Mouse (Mus musculus): ENCODE measurements at regions not wholly inside any gene's neighbourhood (a gene's known extent, or its start where the extent isn't known, plus 50 kb on each side); places are given as distances from the start of the nearest gene placed in this dataset.
A peak's percentile ranks its signal among the peaks of the same experiment; 100 is the strongest.

GRCm38 (mm10) chr13:84939695-84940094, 249.5 kb upstream of the Ccnh start:
- no peak overlapping the region for H3K27ac ChIP-seq (ENCODE audit: insufficient read depth, low read depth, low read length, poor library complexity, severe bottlenecking)
- no peaks in the 10 kb centered on the region for H3K4me1 ChIP-seq (ENCODE audit: control insufficient read depth in 2 of 2, insufficient read depth in 2 of 2, low read length in 2 of 2, poor library complexity in 1 of 2)
- in situ Hi-C loops (cut with MboI; ENCODE audit: low sequenced_read_pairs in 2 of 2, unreplicated experiment in 2 of 2) = no loop called here
- H3K9me3 ChIP-seq (ENCODE audit: control insufficient read depth, insufficient read depth, low read depth, low read length) = no peaks in the 10 kb centered on the region
- no peak for DNase-seq (ENCODE audit: low read depth, low spot score)
- H3K36me3 ChIP-seq (ENCODE audit: control insufficient read depth, insufficient read depth, low read length, poor library complexity, severe bottlenecking) = no peaks in the 10 kb centered on the region
- no peak overlapping the region for H3K9ac ChIP-seq (ENCODE audit: insufficient read depth, low read depth, low read length, poor library complexity, severe bottlenecking)
- TF ChIP-seq ZC3H11A (IDR thresholded peaks at IDR 0.05; ENCODE audit: borderline replicate concordance, low read depth, low read length) = no peak
- TF ChIP-seq HCFC1 (IDR thresholded peaks at IDR 0.05; ENCODE audit: borderline replicate concordance, insufficient read depth, low read length) = no peak
- TF ChIP-seq CHD2 (IDR thresholded peaks at IDR 0.05; ENCODE audit: low read depth, low read length) = no peak
- no peak for TF ChIP-seq ZNF384 (IDR thresholded peaks at IDR 0.05; ENCODE audit: low read depth, low read length)
- no peak for TF ChIP-seq MAFK (IDR thresholded peaks at IDR 0.05; ENCODE audit: insufficient read depth, low read depth, low read length)
- no peak overlapping the region for H3K4me3 ChIP-seq (ENCODE audit: insufficient read depth in 1 of 2, low read depth in 1 of 2, low read length in 2 of 2, poor library complexity in 1 of 2, severe bottlenecking in 1 of 2)

- no peak overlapping the region for H3K9ac ChIP-seq (ENCODE audit: insufficient read depth, low read depth, low read length, poor library complexity, severe bottlenecking)
- H3K4me1 ChIP-seq (ENCODE audit: control insufficient read depth in 2 of 2, insufficient read depth in 2 of 2, low read length in 2 of 2, poor library complexity in 1 of 2) = no peaks in the 10 kb centered on the region
- H3K27ac ChIP-seq (ENCODE audit: insufficient read depth, low read depth, low read length, poor library complexity, severe bottlenecking) = no peak overlapping the region
- H3K9me3 ChIP-seq (ENCODE audit: control insufficient read depth, insufficient read depth, low read depth, low read length) = no peaks in the 10 kb centered on the region
- DNase-seq (ENCODE audit: low read depth, low spot score) = no peak
- no peak overlapping the region for H3K4me3 ChIP-seq (ENCODE audit: insufficient read depth in 1 of 2, low read depth in 1 of 2, low read length in 2 of 2, poor library complexity in 1 of 2, severe bottlenecking in 1 of 2)
- in situ Hi-C loops (cut with MboI; ENCODE audit: low sequenced_read_pairs in 2 of 2, unreplicated experiment in 2 of 2) = no loop called here
- no peaks in the 10 kb centered on the region for H3K36me3 ChIP-seq (ENCODE audit: control insufficient read depth, insufficient read depth, low read length, poor library complexity, severe bottlenecking)
- no peak for TF ChIP-seq HCFC1 (IDR thresholded peaks at IDR 0.05; ENCODE audit: borderline replicate concordance, insufficient read depth, low read length)
- no peak for TF ChIP-seq CHD2 (IDR thresholded peaks at IDR 0.05; ENCODE audit: low read depth, low read length)
- TF ChIP-seq MAFK (IDR thresholded peaks at IDR 0.05; ENCODE audit: insufficient read depth, low read depth, low read length) = no peak
- no peak for TF ChIP-seq ZNF384 (IDR thresholded peaks at IDR 0.05; ENCODE audit: low read depth, low read length)
- no peak for TF ChIP-seq ZC3H11A (IDR thresholded peaks at IDR 0.05; ENCODE audit: borderline replicate concordance, low read depth, low read length)
These were observed 248.3 kb upstream of the Ccnh start for GRCm38 (mm10) chr13:84940936-84941335.

GRCm38 (mm10) chr13:84950873-84951272, 238.3 kb upstream of the Ccnh start:
- Histone ChIP-seq H3K36me3 (ENCODE audit: control insufficient read depth, insufficient read depth, low read length, poor library complexity, severe bottlenecking) (no peaks in the 10 kb centered on the region), H3K4me1 (ENCODE audit: control insufficient read depth in 2 of 2, insufficient read depth in 2 of 2, low read length in 2 of 2, poor library complexity in 1 of 2) (no peaks in the 10 kb centered on the region), H3K27ac (ENCODE audit: insufficient read depth, low read depth, low read length, poor library complexity, severe bottlenecking) (no peak overlapping the region), H3K9me3 (ENCODE audit: control insufficient read depth, insufficient read depth, low read depth, low read length) (no peaks in the 10 kb centered on the region), H3K4me3 (ENCODE audit: insufficient read depth in 1 of 2, low read depth in 1 of 2, low read length in 2 of 2, poor library complexity in 1 of 2, severe bottlenecking in 1 of 2) (no peak overlapping the region), H3K9ac (ENCODE audit: insufficient read depth, low read depth, low read length, poor library complexity, severe bottlenecking) (no peak overlapping the region)
- peak; percentile 63 for DNase-seq (ENCODE audit: low read depth, low spot score)
- TF ChIP-seq MAFK (IDR thresholded peaks at IDR 0.05; ENCODE audit: insufficient read depth, low read depth, low read length) (no peak), ZNF384 (IDR thresholded peaks at IDR 0.05; ENCODE audit: low read depth, low read length) (no peak), HCFC1 (IDR thresholded peaks at IDR 0.05; ENCODE audit: borderline replicate concordance, insufficient read depth, low read length) (no peak), CHD2 (IDR thresholded peaks at IDR 0.05; ENCODE audit: low read depth, low read length) (no peak), ZC3H11A (IDR thresholded peaks at IDR 0.05; ENCODE audit: borderline replicate concordance, low read depth, low read length) (peak; percentile 94)
- in situ Hi-C loops (cut with MboI; ENCODE audit: low sequenced_read_pairs in 2 of 2, unreplicated experiment in 2 of 2) = loop anchor here (5.0 to 25.0 kb wide), 2 partner anchors 211 to 216 kb away; no protein-coding TSS in a partner anchor

- in situ Hi-C loops (cut with MboI; ENCODE audit: low sequenced_read_pairs in 2 of 2, unreplicated experiment in 2 of 2) = loop anchor here (5.0 to 25.0 kb wide), 2 partner anchors 209 to 214 kb away; no protein-coding TSS in a partner anchor
- DNase-seq (ENCODE audit: low read depth, low spot score) = no peak
- no peak overlapping the region for H3K9ac ChIP-seq (ENCODE audit: insufficient read depth, low read depth, low read length, poor library complexity, severe bottlenecking)
These were observed 236.0 kb upstream of the Ccnh start for GRCm38 (mm10) chr13:84953161-84953560.

GRCm38 (mm10) chr13:84953760-84954159, 235.4 kb upstream of the Ccnh start:
- TF ChIP-seq HCFC1 (IDR thresholded peaks at IDR 0.05; ENCODE audit: borderline replicate concordance, insufficient read depth, low read length) = no peak
- TF ChIP-seq ZC3H11A (IDR thresholded peaks at IDR 0.05; ENCODE audit: borderline replicate concordance, low read depth, low read length) = no peak
- no peak for TF ChIP-seq MAFK (IDR thresholded peaks at IDR 0.05; ENCODE audit: insufficient read depth, low read depth, low read length)
- no peak for TF ChIP-seq CHD2 (IDR thresholded peaks at IDR 0.05; ENCODE audit: low read depth, low read length)
- TF ChIP-seq ZNF384 (IDR thresholded peaks at IDR 0.05; ENCODE audit: low read depth, low read length) = no peak
- H3K9me3 ChIP-seq (ENCODE audit: control insufficient read depth, insufficient read depth, low read depth, low read length) = no peaks in the 10 kb centered on the region
- no peak overlapping the region for H3K4me3 ChIP-seq (ENCODE audit: insufficient read depth in 1 of 2, low read depth in 1 of 2, low read length in 2 of 2, poor library complexity in 1 of 2, severe bottlenecking in 1 of 2)
- H3K9ac ChIP-seq (ENCODE audit: insufficient read depth, low read depth, low read length, poor library complexity, severe bottlenecking) = no peak overlapping the region
- H3K36me3 ChIP-seq (ENCODE audit: control insufficient read depth, insufficient read depth, low read length, poor library complexity, severe bottlenecking) = no peaks in the 10 kb centered on the region
- in situ Hi-C loops (cut with MboI; ENCODE audit: low sequenced_read_pairs in 2 of 2, unreplicated experiment in 2 of 2) = loop anchor here (5.0 to 25.0 kb wide), 2 partner anchors 209 to 214 kb away; no protein-coding TSS in a partner anchor
- H3K4me1 ChIP-seq (ENCODE audit: control insufficient read depth in 2 of 2, insufficient read depth in 2 of 2, low read length in 2 of 2, poor library complexity in 1 of 2) = no peaks in the 10 kb centered on the region
- no peak for DNase-seq (ENCODE audit: low read depth, low spot score)
- no peak overlapping the region for H3K27ac ChIP-seq (ENCODE audit: insufficient read depth, low read depth, low read length, poor library complexity, severe bottlenecking)

More at GRCm38 (mm10) chr13:84953161-84953560, 236.0 kb upstream of the Ccnh start:
- no peak overlapping the region for H3K4me3 ChIP-seq (ENCODE audit: insufficient read depth in 1 of 2, low read depth in 1 of 2, low read length in 2 of 2, poor library complexity in 1 of 2, severe bottlenecking in 1 of 2)
- no peaks in the 10 kb centered on the region for H3K36me3 ChIP-seq (ENCODE audit: control insufficient read depth, insufficient read depth, low read length, poor library complexity, severe bottlenecking)
- H3K4me1 ChIP-seq (ENCODE audit: control insufficient read depth in 2 of 2, insufficient read depth in 2 of 2, low read length in 2 of 2, poor library complexity in 1 of 2) = no peaks in the 10 kb centered on the region
- TF ChIP-seq ZC3H11A (IDR thresholded peaks at IDR 0.05; ENCODE audit: borderline replicate concordance, low read depth, low read length) = no peak
- TF ChIP-seq MAFK (IDR thresholded peaks at IDR 0.05; ENCODE audit: insufficient read depth, low read depth, low read length) = no peak
- no peak for TF ChIP-seq CHD2 (IDR thresholded peaks at IDR 0.05; ENCODE audit: low read depth, low read length)
- H3K9me3 ChIP-seq (ENCODE audit: control insufficient read depth, insufficient read depth, low read depth, low read length) = no peaks in the 10 kb centered on the region
- H3K27ac ChIP-seq (ENCODE audit: insufficient read depth, low read depth, low read length, poor library complexity, severe bottlenecking) = no peak overlapping the region
